Mouse (Mus musculus) c-Kit-positive CD71-positive TER-119-negative erythroid progenitor cells, embryonic 14.5 days (primary cell): ENCODE measurements around the gene Gm8369.
"Not testable (repeated sequence)": the region's sequence is repeated elsewhere in the genome, so short reads cannot be mapped to it uniquely, and the experiment has no call there.

Source experiments
- DNase-seq: peaks from one replicate; pipeline ENCODE4 v3.0.0-alpha.2; 2013; ENCODE audit warnings: low read depth

Gene Gm8369

DNA sequence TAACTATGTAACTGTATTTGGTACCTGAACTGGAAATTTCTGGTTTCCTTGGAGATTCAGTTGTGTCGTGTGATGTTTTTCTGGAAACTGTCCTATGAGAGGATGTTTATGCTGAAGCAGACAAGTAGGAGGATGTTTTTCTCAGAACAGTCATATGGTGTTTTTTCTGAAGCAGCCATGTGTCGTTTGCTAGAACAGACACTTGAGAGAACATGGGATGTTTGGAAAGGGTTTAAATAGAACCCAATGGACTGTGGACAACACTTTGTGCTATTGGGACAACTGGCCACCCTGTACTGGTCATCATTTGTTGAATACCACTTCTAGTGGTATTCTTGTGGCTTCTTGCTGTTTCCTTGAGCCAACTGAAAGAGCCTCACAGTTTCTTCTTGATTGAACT, at the start of gene Gm8369:
Gene Gm8369 (plus strand): TSS at position 193 of the 400 bp plus-strand sequence.
- no peak for DNase-seq

DNA sequence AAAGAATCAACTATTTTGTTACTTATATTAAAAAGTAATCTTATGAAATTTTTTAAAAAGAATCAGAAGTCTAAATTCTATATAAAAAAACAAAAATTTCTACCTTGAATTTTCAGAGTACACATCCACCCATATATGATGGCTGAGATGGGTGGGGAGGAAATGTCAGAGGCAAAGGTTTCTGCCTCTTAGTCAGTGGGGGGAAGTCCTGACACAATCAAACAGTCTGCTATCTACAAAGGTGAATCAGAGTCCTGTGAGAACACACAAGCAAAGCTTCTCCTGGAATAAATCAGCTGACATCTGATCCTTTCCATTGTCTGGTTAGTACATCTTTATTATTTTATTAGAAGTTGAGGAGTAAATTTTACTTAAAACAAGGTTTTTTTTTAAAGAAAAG, 42.4 kb upstream of the Gm8369 start, which contains the start of gene Ms4a4b:
Gene Ms4a4b (plus strand): TSS at position 216 of the 400 bp plus-strand sequence.
- no peak for DNase-seq

DNA sequence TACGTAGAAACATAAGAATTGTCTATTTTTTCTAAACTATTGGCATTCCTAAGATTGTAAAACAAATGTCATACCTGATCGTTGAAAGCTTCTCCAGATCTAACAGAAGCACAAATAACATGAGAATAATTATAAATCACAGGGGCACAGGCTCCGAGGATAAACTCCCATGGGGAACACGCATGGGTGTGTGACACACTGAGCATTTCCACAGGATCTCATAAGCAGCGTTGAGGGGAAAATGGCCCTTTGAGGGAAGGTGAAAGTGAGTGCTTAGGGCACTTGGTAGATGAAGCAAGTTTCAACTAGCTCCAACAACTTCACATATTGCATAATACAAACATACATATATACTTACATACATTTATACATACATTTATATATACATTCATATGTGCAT, 41.8 kb upstream of the Gm8369 start:
- DNase-seq: no peak

DNA sequence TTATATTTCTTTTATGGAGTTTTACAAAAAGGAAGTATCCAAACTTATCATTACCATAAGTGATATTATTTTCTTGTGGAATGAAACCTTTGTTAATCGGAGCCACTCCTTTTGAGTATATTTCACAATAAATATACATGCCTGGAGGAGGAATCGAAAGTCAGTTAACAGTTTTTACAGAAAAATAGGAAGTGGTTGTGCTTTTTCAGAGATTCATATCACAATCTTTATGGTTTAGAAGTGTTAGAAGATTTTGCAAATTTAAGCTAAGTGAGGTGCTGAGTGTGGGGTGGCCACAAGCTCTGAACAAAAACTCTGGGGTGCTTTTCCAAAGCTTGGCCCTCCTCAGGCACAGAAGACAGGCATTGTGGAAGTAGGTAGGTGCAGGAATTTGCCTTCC, 38.5 kb upstream of the Gm8369 start:
- no peak for DNase-seq

DNA sequence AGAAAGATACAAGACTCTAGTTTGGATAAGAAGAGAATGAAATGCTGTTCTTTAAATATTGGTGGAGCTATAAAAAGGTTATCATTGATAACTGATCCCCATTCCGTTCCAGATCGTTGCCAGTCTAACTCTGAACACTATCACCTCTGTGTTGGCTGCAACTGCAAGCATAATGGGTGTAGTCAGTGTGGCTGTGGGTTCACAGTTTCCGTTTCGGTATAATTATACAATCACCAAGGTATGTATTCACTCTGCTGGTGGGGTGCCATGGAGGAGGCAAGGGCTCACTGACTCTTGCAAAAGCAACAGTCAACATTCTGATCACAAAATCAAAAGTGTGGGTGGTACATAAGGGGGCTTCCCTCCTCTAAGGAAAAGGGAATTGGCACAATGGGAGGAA, 26.7 kb upstream of the Gm8369 start:
- not testable (repeated sequence) for DNase-seq

DNA sequence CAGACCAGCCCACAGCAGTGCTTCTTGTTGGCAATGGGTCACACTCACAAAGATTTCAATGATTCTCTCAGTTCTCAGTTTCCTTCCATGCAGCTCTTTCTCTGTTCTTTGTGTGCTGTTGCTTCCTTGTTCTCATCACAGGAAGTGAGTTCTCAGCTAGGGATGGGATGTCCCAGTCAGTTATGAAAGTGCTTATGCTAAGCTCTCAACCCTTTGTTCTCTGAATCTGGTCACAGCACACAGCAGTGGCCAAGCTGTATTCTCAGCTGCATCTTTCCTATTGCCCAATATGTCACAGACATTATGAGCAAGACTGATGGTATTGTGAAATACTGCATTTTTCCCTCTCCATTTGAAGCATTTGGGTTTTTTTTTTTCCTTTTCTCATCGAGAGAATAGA, 20.9 kb upstream of the Gm8369 start:
- not testable (repeated sequence) for DNase-seq

DNA sequence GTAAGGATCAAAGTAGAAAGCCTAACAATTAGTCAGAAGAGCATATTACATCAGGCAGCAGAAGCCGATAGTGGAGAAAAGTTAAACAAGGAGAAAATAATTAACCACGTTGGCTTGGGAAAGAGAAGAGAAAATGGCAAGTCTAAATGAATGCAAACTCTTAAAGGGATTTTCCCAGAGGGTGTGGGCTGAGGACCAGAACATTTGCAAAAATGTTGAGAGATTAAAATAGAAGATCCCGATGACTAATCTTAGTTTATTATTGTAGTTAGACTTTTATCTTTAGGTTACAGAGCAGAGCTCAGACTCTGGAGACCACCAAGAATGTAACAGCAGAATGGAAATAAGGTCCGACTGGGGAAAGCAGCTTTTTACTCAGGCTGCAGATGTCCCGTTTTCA, 19.3 kb upstream of the Gm8369 start:
- DNase-seq: no peak

DNA sequence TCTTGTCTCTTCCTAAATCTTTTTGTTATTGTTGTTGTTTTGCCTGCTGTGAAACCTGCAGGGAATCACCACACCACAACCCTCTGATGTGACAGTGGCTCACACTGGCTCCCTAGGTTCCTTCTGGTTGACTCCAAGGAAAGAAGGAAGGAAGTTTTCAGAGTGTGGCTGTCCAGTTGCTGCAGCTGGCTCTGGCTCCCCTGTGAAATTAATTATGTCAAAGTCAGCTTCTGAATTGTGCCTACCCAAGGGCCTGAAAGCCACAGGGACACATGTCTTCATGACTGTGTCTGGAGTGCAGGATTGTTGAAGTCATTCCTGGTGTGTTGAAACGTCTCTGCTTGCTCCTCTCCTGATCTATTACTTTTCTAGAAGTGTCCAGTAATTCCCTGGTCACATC, 17.4 kb upstream of the Gm8369 start:
- not testable (repeated sequence) for DNase-seq

DNA sequence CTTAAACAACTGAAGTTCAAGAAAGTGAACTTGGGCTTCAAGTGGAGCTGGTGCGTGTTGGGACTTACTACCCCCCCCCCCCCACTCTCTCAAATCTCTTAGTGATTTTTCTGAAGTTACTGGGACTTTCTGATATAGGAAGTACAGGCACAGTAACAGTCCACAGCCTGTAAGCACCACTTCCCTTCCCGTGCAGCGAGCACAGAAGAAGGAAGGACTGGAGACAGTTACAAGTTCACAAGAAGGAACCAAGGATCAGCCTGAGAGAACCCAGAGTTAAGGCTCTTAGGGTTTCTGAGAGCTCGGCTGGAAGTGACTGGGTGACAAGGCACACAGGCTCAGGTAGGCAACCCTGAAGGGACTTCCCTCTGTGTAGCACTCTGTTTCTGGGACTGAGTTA, 16.5 kb upstream of the Gm8369 start, which contains the start of gene Ms4a6c:
Gene Ms4a6c (plus strand): TSS at position 152 of the 400 bp plus-strand sequence.
- DNase-seq: not testable (repeated sequence)

DNA sequence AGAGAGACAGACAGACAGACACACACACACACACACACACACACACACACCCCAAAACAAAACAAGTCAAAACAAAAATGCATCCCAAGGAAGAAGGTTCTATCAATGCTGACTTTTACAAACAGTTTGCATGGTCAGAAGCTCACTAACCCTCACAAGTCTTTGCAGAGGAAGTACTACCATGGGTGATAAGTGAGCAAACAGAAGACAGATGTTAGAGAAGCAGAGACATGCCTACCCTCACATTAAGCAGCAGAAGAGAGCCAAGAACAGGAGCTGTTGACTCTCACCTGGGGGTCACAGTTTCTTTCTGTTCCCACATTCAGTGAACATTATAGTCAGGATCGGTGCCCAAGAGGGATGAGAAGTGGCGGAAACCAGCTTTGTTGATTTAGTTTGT, 6.0 kb upstream of the Gm8369 start:
- DNase-seq: no peak

DNA sequence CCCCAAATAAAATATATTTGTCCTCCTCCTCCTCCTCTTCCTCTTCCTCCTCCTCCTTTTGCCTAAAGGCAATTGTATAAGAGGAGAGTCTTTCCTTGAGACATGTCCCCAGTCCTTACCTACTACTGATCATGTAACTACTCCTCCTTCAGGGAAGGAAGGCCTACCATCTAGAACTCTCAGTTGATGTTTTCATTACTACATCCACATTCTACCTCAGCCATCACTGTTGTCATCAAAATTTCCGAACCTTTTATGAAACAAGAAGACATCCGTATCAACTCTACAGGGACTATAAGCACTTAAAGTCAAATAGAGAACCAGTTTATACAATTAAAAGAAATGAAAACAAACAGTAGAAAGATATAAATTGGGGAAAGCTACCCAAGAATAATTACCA, 3.1 kb upstream of the Gm8369 start:
- DNase-seq: no peak

DNA sequence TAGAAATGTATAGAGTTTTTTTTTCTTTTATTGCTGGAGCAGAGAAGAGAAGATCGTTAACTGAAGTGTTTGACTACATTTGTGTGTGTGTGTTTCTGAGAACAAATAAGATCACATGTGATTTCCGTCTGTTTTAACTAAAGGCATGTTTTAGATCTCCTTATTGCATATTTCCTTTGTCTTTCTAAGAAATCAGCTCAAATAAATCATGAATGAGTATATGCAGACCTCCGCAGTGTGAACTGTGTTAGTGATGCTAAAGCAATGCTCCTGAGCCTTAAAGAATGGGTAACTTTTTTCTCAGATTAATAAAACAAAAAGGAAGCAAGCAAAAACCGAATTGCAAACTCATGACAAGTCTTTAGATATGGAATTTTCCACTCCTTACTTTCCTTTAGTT, 1.8 kb upstream of the Gm8369 start:
- DNase-seq: no peak

DNA sequence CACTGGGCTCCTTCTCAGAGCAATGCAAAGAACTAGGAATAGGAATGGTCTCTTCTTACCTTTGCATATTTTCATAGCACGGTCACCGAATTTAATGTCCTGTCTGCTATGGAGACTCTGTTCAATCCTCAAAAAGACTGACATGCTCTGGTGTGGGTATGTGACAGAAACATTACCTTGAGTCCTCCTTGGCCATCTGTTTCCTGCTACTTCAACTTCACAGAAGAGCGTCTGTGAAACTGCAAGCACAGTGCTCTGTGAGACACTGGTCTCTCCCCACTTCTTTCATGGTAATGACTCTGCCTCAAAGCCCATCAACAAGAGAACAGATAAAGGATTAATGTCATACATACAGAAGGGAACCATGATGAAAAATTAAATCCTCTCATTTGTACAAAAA, 1.4 kb upstream of the Gm8369 start:
- DNase-seq: no peak

DNA sequence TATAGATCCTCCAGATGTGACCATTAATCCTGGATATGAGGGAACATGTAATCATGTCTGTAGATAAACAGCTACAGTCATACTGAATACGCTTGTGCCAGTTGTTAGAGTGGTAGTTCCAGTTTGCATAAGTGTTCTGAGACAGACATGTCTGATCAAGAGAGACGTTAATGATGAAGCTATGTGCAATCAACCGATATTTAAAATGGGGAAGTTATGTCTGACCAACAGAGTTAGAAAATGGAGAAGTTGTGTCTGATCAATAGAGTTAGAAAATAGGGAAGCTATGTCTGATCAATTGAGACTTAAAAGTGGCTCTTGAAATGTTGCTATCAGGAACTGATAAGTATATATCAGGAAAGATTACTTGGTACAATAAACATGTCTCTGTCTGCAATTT, 472 bp upstream of the Gm8369 start:
- DNase-seq: no peak

DNA sequence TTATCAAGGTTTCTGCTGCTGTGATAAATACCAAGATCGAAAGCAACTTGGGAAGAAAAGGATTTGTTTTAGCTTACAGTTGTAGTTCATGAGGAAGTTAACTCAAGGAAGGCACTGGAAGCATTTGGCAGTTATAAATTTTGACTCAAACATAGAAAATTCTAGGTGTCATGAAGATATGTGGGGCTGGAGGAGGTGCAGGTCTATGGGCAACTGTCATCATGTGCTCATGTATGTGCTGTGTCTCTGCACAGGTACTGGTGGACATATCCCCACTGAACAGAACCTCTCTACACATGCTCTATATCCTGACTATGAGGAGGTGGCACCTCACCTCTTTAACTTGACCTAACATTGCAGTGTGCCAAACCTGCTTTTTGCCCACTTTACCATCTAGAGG, 861 bp downstream of the Gm8369 start:
- no peak for DNase-seq

DNA sequence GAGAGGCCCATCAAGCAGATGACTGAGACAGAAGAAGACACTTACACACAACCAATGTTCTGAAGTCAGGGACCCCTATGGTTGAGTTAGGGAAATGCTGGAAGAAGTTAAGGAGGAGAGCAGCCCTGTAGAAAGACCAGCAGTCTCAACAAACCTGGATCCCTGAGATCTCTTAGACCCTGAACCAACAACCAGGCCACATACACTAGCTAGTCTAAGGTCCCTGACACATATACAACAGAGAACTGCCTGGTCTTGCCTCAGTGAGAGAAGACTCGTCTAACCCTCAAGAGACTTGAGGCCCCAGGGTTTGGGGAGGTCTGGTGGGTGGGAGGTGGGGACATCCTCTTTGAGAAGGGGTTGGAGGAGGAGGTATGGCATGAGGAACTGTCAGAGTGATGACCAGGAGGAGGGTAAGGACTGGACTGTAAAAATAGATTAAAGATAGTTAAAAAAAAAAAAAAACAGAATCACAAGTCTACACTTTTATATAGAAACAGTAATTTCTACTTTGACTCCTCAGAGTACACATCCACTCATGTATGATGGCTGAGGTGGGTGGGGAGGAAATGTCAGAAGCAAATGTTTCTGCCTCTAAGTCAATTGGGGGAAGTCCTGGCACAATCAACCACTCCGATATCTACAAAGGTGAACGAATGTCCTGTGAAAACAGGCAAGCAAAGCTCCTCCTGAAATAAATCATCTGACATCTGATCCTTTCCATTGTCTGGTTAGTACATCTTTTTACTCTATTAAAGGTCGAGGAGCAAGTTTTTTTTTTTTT, 5.9 kb downstream of the Gm8369 start:
- no peak for DNase-seq

DNA sequence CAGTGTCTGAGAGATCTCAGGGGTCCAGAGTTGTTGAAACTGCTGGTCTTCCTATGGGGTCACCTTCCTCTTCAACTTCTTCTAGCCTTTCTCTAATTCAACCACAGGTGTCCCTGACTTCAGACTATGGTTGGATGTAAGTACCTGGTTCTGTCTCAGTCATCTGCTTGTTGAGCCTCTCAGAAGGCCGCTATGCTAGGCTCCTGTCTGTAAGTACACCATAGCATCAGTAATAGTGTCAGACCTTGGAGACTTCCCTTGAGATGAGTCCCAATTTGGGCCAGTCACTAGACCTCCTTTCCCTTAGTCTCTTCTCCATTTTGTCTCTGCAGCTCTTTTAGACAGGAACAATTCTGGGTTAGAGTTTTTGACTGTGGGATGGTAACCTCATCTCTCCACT, 6.9 kb downstream of the Gm8369 start:
- no peak for DNase-seq

DNA sequence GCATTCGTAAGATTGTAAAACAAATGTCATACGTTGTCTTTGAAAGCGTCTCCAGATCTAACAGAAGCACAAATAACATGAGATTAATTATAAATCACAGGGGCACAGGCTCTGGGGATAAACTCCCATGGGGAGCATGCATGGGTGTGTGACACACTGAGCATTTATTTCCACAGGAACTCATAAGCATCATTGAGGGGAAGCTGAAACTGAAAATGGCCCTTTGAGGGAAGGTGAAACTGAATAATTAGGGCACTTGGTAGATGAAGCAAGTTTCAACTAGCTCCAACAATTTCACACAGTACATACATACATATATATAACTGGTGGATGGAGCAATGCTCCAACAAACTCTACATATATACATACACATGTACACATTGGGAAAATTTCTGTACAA, 8.8 kb downstream of the Gm8369 start:
- no peak for DNase-seq

DNA sequence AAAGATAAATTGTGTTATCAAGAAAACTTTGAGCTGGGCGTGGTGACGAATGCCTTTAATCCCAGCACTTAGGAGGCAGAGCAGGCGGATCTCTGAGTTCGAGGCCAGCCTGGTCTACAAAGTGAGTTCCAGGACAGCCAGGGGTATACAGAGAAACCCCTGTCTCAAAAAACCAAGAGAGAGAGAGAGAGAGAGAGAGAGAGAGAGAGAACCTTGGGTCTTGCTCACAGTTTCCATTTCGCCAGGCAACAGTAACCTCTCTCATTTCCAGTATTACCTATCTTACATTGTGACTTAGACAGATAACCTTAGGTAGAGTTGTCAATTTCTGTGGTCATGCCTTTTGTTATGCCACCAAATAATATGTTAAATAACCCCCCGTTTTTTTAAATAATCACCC, 10.6 kb downstream of the Gm8369 start:
- DNase-seq: no peak

DNA sequence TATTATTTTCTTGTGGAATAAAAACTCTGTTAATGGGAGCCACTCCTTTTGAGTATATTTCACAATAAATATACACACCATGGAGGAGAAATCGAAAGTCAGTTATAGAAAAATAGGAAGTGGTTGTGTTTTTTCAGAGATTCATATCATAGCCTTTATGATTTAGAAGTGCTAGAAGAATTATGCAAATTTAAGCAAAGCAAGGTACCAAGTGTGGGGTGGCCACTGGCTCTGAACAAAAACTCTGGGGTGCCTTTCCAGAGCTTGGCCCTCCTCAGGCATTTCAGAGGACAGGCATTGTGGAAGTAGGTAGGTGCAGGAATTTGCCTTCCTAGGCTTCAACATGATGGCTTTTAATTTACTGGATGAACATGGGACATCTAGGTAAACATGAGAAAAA, 11.6 kb downstream of the Gm8369 start:
- not testable (repeated sequence) for DNase-seq

DNA sequence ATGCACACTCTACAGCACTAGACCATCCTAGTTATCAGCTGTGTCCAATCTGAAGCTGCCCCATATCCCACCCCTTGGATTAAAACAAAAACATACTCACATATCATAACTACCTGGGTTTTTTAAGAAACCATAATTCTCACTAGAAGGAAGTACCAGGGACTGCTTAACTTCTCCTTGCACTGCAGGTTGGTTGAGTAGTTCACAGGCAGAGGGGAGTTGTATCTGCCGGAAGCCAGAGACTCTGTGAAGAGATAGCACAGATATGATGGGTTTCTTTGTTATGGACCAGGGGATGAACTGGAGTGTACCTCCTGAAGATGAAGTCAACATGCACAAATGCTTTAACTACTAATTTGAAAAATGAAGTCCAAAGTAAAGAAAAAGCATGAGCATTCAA, 15.1 kb downstream of the Gm8369 start:
- no peak for DNase-seq

DNA sequence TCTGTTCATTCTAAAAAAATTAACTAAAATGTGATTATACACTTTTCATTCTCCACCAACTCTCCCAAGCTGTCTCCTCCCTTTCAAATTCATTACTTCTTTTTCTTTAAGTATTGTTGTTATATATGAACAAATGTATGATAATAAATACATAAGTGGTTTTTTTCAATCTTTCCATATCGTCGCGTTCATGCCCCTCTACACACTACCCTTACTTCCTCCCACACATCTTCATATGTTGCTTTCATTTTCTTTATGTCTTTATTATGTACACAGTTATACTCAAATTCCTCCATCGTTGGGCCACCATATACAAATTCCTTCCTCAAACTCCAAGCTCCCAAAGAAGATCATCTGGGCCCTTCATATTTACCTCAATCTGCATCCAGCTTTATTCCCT, 15.6 kb downstream of the Gm8369 start:
- DNase-seq: no peak

DNA sequence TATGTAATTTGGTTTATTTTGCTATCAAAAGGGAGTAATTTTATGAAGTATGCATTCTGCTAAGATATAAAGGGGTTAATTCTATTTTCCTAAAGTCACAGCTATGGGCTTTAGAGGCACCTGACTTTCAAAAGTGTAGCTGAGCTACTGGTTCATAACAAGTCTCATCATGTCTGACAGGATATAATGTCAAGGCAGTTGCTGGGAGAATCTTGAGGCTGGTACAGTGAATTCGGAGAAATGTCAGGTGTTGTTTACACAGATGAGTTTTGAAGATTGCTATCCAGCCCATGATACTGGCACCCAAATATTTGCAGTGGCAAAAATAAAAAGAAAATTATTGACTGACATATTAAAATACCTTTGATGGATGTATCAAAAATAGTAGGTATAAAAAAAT, 19.1 kb downstream of the Gm8369 start:
- no peak for DNase-seq

DNA sequence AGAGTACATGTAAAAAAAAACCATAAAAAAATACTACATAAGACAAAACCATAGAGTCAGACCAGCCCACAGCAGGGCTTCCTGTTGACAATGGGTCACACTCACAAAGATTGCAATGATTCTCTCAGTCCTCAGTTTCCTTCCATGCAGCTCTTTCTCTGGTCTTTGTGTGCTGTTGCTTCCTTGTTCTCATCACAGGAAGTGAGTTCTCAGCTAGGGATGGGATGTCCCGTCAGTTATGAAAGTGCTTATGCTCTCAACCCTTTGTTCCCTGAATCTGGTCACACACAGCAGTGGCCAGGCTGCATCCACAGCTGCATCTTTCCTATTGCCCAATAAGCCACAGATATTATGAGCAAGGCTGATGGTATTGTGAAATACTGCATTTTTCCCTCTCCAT, 27.7 kb downstream of the Gm8369 start:
- DNase-seq: no peak
